Mouse (Mus musculus) stomach, postnatal 0 days (tissue): ENCODE results near the gene Psip1. TPM values are rescaled to one million over a fixed set of nuclear protein-coding genes. Genes with fewer than 3 reads are reported as not detected.

Experiments
- ATAC-seq: fragments of 200-750 bp; cut with Nextera tagmentation; 2 replicates; pipeline ENCODE4 v1.8.0; 2017; ENCODE audit not compliant: low FRiP score, low TSS enrichment
- DNase-seq: peaks from one replicate; pipeline ENCODE4 v3.0.0-alpha.2; 2016; ENCODE audit warnings: low spot score
- H3K27ac ChIP-seq: fragments of 300-500 bp; sonication (generic); replicated peaks from 2 replicates; pipeline ENCODE4 v1.5.1; 2014; ENCODE audit warnings: mild to moderate bottlenecking, control low read depth
- H3K27me3 ChIP-seq: fragments of 300-500 bp; sonication (generic); 2 replicates; pipeline ENCODE4 v1.6.1; 2014; ENCODE audit warnings: low read length; ENCODE audit not compliant: control insufficient read depth, insufficient read depth
- H3K36me3 ChIP-seq: fragments of 300-500 bp; sonication (generic); 2 replicates; pipeline ENCODE4 v1.6.1; 2014; ENCODE audit warnings: low read length, mixed read lengths; ENCODE audit not compliant: control insufficient read depth, insufficient read depth
- H3K4me1 ChIP-seq: fragments of 300-500 bp; sonication (generic); replicated peaks from 2 replicates; pipeline ENCODE4 v1.6.1; 2014; ENCODE audit warnings: antibody characterized with exemption; ENCODE audit not compliant: control insufficient read depth, insufficient read depth
- H3K4me2 ChIP-seq: fragments of 300-500 bp; sonication (generic); replicated peaks from 2 replicates; pipeline ENCODE4 v1.6.1; 2014; ENCODE audit warnings: low read depth, mild to moderate bottlenecking, control low read depth, moderate library complexity
- H3K4me3 ChIP-seq: fragments of 300-500 bp; sonication (generic); 2 replicates; pipeline ENCODE4 v1.5.1; 2014; ENCODE audit warnings: low read depth, low read length, control low read depth
- H3K9ac ChIP-seq: fragments of 300-500 bp; sonication (generic); 2 replicates; pipeline ENCODE4 v1.6.1; 2014; ENCODE audit warnings: mild to moderate bottlenecking, low read length, control low read depth, mixed read lengths
- H3K9me3 ChIP-seq: fragments of 300-500 bp; sonication (generic); 2 replicates; pipeline ENCODE4 v1.6.1; 2016; ENCODE audit warnings: low read length; ENCODE audit not compliant: control insufficient read depth
- CTCF ChIP-seq: IDR thresholded peaks from 2 replicates; pipeline ENCODE4 v1.5.1; 2016; ENCODE audit warnings: antibody characterized with exemption, low read depth, mild to moderate bottlenecking, moderate library complexity
- EP300 ChIP-seq: optimal IDR thresholded peaks from 2 replicates; pipeline ENCODE3; 2016; ENCODE audit warnings: antibody characterized with exemption
- WGBS: fragments of 180-500 bp; shearing (Covaris S2); extraction: QIAGEN DNeasy Blood & Tissue Kit; methylation state at CpG from one replicate; pipeline ENCODE4 v1.1.7; 2014; 5-methylcytosine and 5-hydroxymethylcytosine counted together
- polyA plus RNA-seq: library from polyadenylated mRNA; unstranded; fragments of >200 nt; fragmentation: Nextera tagmentation; extraction: Ambion mirVana; gene quantifications from 2 replicates; pipeline ENCODE4 v1.2.1, GENCODE M21; 2015

Psip1 gene
- polyA plus RNA-seq, 1 experiment from 2014 or later = 36.5 TPM

DNA sequence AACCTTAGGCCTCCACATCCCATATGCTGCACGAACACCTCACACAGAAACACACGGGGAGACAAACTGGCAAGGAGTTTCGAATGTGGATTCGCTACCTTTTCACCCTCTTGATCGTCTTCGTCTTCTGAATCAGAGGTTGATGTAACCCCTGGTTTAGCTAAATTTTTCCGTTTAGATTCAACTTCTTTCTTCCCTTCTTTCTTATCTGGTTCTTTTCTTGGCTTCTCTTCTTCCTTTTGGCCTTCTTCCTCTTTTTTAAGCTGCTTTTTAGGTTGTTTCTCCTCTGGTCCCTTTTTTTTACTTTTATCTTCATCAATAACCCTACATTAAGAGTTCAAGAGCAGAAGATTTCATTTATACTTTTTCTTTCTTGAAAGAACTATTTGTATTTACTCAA is 21.4 kb downstream of the Psip1 start:
- peaks cover 14% of the 10 kb centered on the region for H3K36me3 ChIP-seq
- ATAC-seq = no peak
- no peaks in the 10 kb centered on the region for H3K4me1 ChIP-seq
- WGBS = 91% methylated on average over 7 of the region's 7 CpGs
- no peak overlapping the region for H3K27ac ChIP-seq
- no peak overlapping the region for H3K4me2 ChIP-seq
- TF ChIP-seq EP300 = no peak
- TF ChIP-seq CTCF = no peak
- no peak overlapping the region for H3K4me3 ChIP-seq
- no peak overlapping the region for H3K9ac ChIP-seq
- H3K27me3 ChIP-seq = no peaks in the 10 kb centered on the region
- no peaks in the 10 kb centered on the region for H3K9me3 ChIP-seq
- no peak for DNase-seq

DNA sequence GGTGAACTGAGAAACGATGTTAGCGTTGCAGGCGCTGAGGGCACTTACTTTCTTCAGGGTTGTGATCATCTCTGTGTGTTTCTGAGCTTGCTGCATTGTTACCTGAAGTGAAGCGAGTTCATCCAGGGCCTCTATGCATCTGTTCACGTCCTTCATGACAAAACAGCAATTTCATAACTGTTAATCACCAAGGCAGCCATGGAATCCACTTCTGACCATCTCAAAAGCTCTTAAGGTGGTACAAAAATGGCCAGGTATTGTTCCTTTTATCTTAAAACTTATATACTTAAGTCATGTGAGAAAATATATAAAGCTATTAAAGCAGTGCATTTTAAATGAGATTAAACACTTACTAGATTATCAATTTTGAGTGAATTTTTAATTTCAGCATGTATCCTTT is 26.2 kb downstream of the Psip1 start:
- Histone ChIP-seq H3K9me3 (no peaks in the 10 kb centered on the region), H3K4me3 (no peak overlapping the region), H3K9ac (no peak overlapping the region), H3K36me3 (peaks cover 9% of the 10 kb centered on the region), H3K27ac (no peak overlapping the region), H3K4me2 (no peak overlapping the region), H3K4me1 (no peaks in the 10 kb centered on the region), H3K27me3 (no peaks in the 10 kb centered on the region)
- ATAC-seq (no peak), DNase-seq (no peak)
- WGBS = 88% methylated on average over 5 of the region's 5 CpGs
- TF ChIP-seq EP300 (no peak), CTCF (no peak)

DNA sequence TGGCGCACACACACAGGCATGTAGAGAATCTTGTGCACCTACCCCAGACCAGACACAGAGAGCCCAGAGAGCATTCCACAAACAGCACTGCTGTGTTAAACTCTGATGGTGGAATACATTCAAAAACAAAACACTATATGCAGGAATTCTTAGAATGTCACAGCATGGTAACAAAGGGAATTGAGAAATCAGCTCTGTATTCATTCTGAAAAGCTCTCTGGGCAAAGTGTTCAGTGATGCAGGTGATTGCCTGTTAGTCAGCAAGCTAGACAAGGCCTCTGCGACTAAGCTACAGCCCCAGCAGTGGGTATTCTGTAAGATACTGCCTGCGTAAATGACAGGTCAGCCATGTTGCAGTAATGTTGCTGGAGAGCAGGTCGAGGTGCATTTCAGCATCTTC is 35.5 kb downstream of the Psip1 start:
- ATAC-seq (no peak), DNase-seq (no peak)
- Histone ChIP-seq H3K36me3 (peaks cover 25% of the 10 kb centered on the region), H3K4me1 (no peaks in the 10 kb centered on the region), H3K9ac (no peak overlapping the region), H3K9me3 (no peaks in the 10 kb centered on the region), H3K27me3 (no peaks in the 10 kb centered on the region), H3K4me2 (no peak overlapping the region), H3K4me3 (no peak overlapping the region), H3K27ac (no peak overlapping the region)
- WGBS = 95% methylated on average over 4 of the region's 4 CpGs
- TF ChIP-seq CTCF = no peak
- TF ChIP-seq EP300 = no peak

DNA sequence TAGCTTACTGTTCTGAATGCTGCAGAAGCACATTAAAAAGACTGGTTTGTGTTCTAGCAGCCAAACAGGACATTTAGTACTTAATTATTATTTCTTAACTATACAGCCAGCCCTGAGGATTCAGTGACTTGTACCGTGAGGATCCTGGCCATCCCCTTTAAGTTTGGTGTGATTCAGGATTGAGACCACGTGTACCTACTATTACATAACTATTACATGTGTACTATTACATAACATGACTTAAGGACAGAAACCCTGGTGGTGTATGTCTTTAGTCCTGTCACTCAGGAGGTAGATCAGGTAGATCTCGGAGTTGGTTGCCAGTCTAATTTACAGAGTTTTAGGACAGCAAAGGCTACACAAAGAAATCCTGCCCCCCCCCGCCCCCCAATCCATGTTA is 45.2 kb downstream of the Psip1 start:
- Histone ChIP-seq H3K4me2 (no peak overlapping the region), H3K9ac (no peak overlapping the region), H3K27me3 (no peaks in the 10 kb centered on the region), H3K36me3 (peaks cover 12% of the 10 kb centered on the region), H3K27ac (no peak overlapping the region), H3K9me3 (no peaks in the 10 kb centered on the region), H3K4me3 (no peak overlapping the region), H3K4me1 (no peaks in the 10 kb centered on the region)
- DNase-seq (no peak), ATAC-seq (no peak)
- 82% methylated on average over 4 of the region's 4 CpGs for WGBS
- TF ChIP-seq CTCF (no peak), EP300 (no peak)

DNA sequence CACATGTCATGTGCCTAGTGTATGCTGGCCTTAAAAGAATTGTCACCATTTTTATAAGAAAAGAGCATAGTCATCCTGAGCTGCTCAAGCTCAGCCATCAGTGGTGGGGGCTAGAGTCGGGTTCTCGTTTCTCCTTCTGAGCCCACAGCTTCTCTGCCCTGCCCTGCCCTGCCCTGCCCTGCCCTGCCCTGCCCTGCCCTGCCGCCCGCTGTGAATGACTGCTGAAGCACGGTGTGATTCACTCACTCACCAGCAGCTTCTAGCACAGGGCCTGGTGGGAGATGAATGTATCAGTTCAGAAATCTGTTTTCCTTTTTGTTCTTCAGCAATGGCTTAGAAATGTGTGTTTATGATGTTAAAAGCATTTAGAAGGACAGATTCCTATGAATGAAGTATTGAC is 47.2 kb downstream of the Psip1 start:
- Histone ChIP-seq H3K27ac (no peak overlapping the region), H3K4me3 (no peak overlapping the region), H3K27me3 (no peaks in the 10 kb centered on the region), H3K9ac (no peak overlapping the region), H3K36me3 (peaks cover 12% of the 10 kb centered on the region), H3K9me3 (no peaks in the 10 kb centered on the region), H3K4me2 (no peak overlapping the region), H3K4me1 (no peaks in the 10 kb centered on the region)
- DNase-seq (peak; percentile 53), ATAC-seq (peak; percentile 61; the same call in 1 of the 2 replicates)
- TF ChIP-seq EP300 (no peak), CTCF (no peak)
- 44% methylated on average over 5 of the region's 5 CpGs for WGBS

DNA sequence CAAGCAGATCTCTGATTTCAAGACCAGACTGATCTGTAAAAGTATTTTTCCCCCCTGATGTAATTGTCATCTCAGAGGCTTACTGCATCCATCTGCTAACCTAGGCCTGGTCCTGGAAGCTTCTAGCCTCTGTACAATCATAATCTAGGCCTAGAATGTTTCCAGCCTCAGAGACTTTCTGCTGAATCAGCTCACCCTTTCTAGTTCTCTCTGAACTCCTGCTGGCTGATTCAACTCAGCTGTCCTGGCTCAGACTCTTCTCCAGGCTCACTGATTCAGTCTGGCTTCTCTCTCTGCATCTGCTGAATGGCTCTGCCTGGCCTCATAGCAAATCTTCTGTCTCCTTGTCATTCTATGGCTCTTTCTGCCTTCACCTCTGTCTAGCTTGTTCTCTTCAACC is 48.1 kb downstream of the Psip1 start:
- TF ChIP-seq CTCF (no peak), EP300 (no peak)
- H3K4me3 ChIP-seq = no peak overlapping the region
- ATAC-seq = no peak
- no peaks in the 10 kb centered on the region for H3K9me3 ChIP-seq
- H3K36me3 ChIP-seq = peaks cover 12% of the 10 kb centered on the region
- no peaks in the 10 kb centered on the region for H3K4me1 ChIP-seq
- H3K4me2 ChIP-seq = no peak overlapping the region
- no peaks in the 10 kb centered on the region for H3K27me3 ChIP-seq
- no peak for DNase-seq
- H3K27ac ChIP-seq = no peak overlapping the region
- no peak overlapping the region for H3K9ac ChIP-seq
